Mouse (Mus musculus) stomach, embryonic 15.5 days (tissue): ENCODE measurements at regions not wholly inside any gene's neighbourhood (a gene's known extent, or its start where the extent isn't known, plus 50 kb on each side); places are given as distances from the start of the nearest gene placed in this dataset.

Source experiments
- ATAC-seq: fragments of 200-750 bp; cut with Nextera tagmentation; 2 replicates; pipeline ENCODE4 v1.8.0; 2017; ENCODE audit warnings: low read depth, moderate number of reproducible peaks, moderate TSS enrichment; ENCODE audit not compliant: insufficient read depth, low FRiP score
- H3K27ac ChIP-seq: fragments of 300-500 bp; sonication (generic); 2 replicates; pipeline ENCODE4 v1.5.1; 2015; ENCODE audit warnings: mild to moderate bottlenecking, inconsistent platforms
- H3K27me3 ChIP-seq: fragments of 300-500 bp; sonication (generic); replicated peaks from 2 replicates; pipeline ENCODE4 v1.6.1; 2015; ENCODE audit warnings: inconsistent platforms
- H3K36me3 ChIP-seq: fragments of 300-500 bp; sonication (generic); 2 replicates; pipeline ENCODE4 v1.6.1; 2015; ENCODE audit warnings: inconsistent platforms
- H3K4me1 ChIP-seq: fragments of 300-500 bp; sonication (generic); 2 replicates; pipeline ENCODE4 v1.6.1; 2015; ENCODE audit warnings: inconsistent platforms
- H3K4me2 ChIP-seq: fragments of 300-500 bp; sonication (generic); 2 replicates; pipeline ENCODE4 v1.6.1; 2015; ENCODE audit warnings: mild to moderate bottlenecking, inconsistent platforms
- H3K4me3 ChIP-seq: fragments of 300-500 bp; sonication (generic); replicated peaks from 2 replicates; pipeline ENCODE4 v1.5.1; 2015; ENCODE audit warnings: inconsistent platforms
- H3K9ac ChIP-seq: fragments of 300-500 bp; sonication (generic); 2 replicates; pipeline ENCODE4 v1.6.1; 2015; ENCODE audit warnings: inconsistent platforms
- H3K9me3 ChIP-seq: fragments of 300-500 bp; sonication (generic); 2 replicates; pipeline ENCODE4 v1.6.1; 2016; ENCODE audit warnings: inconsistent platforms
- whole genome bisulfite sequencing: fragments of 180-500 bp; shearing (Covaris S2); methylation state at CpG from one replicate; pipeline ENCODE4 v1.1.7; 2015; 5-methylcytosine and 5-hydroxymethylcytosine counted together

DNA sequence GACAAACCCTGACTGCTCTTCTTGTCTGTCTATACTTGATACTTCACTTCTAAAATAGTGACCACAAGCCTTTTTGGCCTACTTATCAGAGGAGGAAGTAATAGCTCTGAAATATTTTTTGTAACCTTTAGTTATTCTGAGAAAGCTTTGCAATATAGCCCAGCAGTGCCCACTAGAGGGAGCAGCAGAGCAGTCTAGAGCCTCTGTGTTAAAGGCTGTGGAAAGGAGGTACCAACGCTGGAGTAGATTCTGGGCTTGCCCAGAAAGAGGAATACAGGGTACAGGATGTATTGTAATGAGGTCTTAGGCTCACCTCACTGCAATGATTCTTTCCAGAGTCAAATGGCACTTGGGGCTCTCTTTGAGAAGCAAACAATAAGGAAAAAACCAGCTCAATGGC lies 151.1 kb downstream of the Dmrta2 start:
- no peaks in the 10 kb centered on the region for H3K4me1 ChIP-seq
- no peak overlapping the region for H3K27ac ChIP-seq
- no peak overlapping the region for H3K9ac ChIP-seq
- H3K4me3 ChIP-seq: no peak overlapping the region
- H3K9me3 ChIP-seq: no peaks in the 10 kb centered on the region
- 8% methylated on average over 1 of the region's 1 CpGs for WGBS
- no peak for ATAC-seq
- H3K4me2 ChIP-seq: no peak overlapping the region
- H3K36me3 ChIP-seq: no peaks in the 10 kb centered on the region
- H3K27me3 ChIP-seq: no peaks in the 10 kb centered on the region

DNA sequence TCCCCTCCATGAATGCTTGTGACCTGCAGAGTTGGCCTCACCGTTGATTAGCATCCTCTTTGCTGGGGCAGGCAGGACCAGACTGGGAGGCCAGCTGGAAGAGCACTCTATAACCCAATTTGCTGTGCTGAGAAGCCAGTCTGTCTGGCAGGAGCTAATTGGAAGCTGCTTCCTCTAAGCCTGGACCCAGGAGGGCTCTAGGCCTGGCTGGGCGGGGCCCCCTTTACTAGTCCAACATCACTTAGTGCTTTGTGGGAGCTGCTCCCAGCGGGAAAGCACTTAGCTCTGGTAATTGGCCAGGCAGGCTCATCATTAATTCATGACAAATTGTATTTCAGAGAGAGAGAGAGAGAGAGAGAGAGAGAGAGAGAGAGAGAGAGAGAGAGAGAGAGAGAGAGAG lies 151.7 kb downstream of the Dmrta2 start:
- ATAC-seq: no peak; the same call in 1 of the 2 replicates
- WGBS: 51% methylated on average over 3 of the region's 3 CpGs
- H3K27me3 ChIP-seq: no peaks in the 10 kb centered on the region
- no peak overlapping the region for H3K9ac ChIP-seq
- H3K9me3 ChIP-seq: no peaks in the 10 kb centered on the region
- H3K4me2 ChIP-seq: no peak overlapping the region
- no peaks in the 10 kb centered on the region for H3K36me3 ChIP-seq
- H3K4me1 ChIP-seq: no peaks in the 10 kb centered on the region
- no peak overlapping the region for H3K27ac ChIP-seq
- no peak overlapping the region for H3K4me3 ChIP-seq

DNA sequence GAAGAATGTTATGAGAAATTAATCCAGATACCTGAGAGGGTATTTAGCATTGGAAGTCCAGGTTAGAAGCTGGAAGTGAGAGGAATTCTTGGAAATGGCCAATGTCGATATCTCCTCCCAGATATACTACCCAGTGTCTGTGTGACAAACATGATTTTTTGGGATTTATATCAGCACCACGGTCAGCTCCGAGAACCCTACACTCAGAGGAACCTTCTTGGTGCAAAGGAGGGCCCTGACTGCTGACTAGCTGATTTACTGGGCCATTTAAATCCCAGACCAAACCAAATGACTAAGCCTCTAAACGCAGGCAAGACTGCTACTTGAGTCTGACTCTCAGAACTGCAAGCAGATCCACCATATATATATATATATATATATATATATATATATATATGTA lies 154.2 kb downstream of the Dmrta2 start:
- whole genome bisulfite sequencing: 43% methylated on average over 4 of the region's 4 CpGs
- ATAC-seq: no peak
- Histone ChIP-seq H3K9me3 (no peaks in the 10 kb centered on the region), H3K4me2 (no peak overlapping the region), H3K36me3 (no peaks in the 10 kb centered on the region), H3K9ac (no peak overlapping the region), H3K27me3 (no peaks in the 10 kb centered on the region), H3K4me1 (no peaks in the 10 kb centered on the region), H3K4me3 (no peak overlapping the region), H3K27ac (no peak overlapping the region)

DNA sequence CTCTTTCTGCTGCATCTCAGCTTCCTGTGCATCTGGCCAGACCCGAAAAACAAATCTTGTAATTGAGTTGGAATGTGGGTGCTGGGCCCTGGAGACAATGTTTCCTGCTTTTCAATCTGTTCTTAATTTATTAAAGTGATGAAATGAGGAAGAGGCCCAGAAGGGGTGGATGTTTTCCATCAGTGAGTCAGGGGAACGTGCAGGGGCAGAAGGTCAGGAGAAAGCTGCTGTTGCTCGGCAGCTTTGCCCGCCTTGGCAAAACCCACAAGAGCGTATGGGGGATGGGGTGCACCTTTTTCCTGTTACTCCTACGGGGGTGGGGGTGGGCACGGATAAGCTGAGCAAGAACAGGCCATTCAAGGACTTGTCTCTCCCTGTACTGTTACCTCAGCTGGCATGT lies 156.2 kb downstream of the Dmrta2 start:
- Histone ChIP-seq H3K4me1 (no peaks in the 10 kb centered on the region), H3K36me3 (no peaks in the 10 kb centered on the region), H3K27ac (no peak overlapping the region), H3K4me2 (no peak overlapping the region), H3K4me3 (no peak overlapping the region), H3K9me3 (no peaks in the 10 kb centered on the region), H3K27me3 (no peaks in the 10 kb centered on the region), H3K9ac (no peak overlapping the region)
- ATAC-seq: 0 out of 2 replicates have a peak, but pooled peaks have one; percentile 14
- WGBS: 16% methylated on average over 7 of the region's 7 CpGs

DNA sequence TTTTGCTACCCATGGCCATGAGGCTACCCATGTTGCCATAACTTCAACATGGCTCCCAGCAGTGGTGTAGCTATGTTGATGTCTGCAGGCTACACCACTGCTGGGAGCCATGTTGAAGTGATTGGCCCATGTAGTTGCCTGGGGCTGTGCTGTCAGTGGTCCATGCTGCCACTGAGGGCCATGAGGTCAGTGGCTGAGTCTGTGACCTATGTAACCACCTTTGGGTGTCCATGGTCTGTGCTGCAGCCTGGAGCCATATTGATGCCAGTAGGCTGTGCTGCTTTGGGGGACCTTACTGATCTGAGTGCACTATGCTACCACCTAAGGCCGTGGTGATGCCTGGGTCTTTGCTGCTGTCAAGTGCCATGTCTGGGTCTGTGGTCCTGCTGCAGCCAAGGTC lies 167.4 kb downstream of the Dmrta2 start:
- no peak overlapping the region for H3K4me3 ChIP-seq
- ATAC-seq: no peak
- no peaks in the 10 kb centered on the region for H3K27me3 ChIP-seq
- H3K36me3 ChIP-seq: no peaks in the 10 kb centered on the region
- no peaks in the 10 kb centered on the region for H3K4me1 ChIP-seq
- H3K9ac ChIP-seq: no peak overlapping the region
- H3K9me3 ChIP-seq: no peaks in the 10 kb centered on the region
- H3K4me2 ChIP-seq: no peak overlapping the region
- no peak overlapping the region for H3K27ac ChIP-seq
- 92% methylated on average over 1 of the region's 1 CpGs for WGBS

DNA sequence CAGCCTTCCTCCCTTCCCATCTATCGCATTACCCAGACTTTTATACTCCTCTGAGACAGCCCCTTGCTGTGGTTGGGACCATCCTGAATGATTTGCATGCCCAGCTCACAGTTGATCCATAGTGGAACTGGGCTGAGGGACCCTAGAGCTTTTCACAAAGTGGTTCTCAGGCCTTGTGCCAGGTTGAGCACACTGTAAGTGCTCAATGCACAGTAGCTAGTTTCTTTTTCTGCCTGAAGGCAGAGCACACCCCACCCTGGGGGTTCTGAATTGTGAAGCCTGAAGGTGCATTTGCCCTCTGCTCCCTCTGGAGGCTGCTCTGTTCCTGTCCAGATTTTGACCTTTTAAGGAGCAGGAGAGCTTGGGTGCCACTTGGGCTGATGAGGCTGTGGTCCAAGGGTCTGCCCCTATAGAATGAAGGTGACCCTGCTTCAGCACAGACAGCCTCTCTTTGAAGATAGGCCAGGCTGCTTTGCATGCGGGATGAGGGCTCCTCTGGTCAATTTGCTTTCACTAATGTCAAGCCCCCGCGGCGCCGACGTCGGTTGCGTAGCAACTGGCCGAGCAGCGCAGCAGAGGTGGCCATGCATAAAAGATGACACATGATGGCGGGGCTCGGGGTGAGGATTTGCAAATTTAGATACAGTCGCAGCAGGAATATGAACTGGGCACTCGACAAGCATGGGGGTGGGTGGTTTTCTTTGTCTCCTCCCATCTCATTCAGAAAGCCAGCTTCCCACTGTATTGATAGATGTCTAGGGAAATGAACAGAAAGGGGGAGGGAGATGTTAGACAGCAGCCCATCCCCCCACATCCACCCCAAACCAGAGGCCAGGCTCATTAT lies 174.5 kb downstream of the Dmrta2 start:
- Histone ChIP-seq H3K4me2 (no peak overlapping the region), H3K36me3 (no peaks in the 10 kb centered on the region), H3K27ac (no peak overlapping the region), H3K27me3 (no peaks in the 10 kb centered on the region), H3K4me3 (no peak overlapping the region), H3K4me1 (no peaks in the 10 kb centered on the region), H3K9me3 (no peaks in the 10 kb centered on the region), H3K9ac (no peak overlapping the region)
- no peak for ATAC-seq
- 27% methylated on average over 15 of the region's 15 CpGs for whole genome bisulfite sequencing
